Mouse (Mus musculus): ENCODE results near the gene Schip1. TPM values are rescaled to one million over a fixed set of nuclear protein-coding genes. Genes with fewer than 3 reads are reported as not detected.

Schip1 gene
- polyA plus RNA-seq, 1 experiment from 2014 or later: 33.2 TPM

- no peaks in the 10 kb centered on the region for H3K36me3 ChIP-seq (ENCODE audit: control insufficient read depth, insufficient read depth, low read length)
- peak; percentile 77 for ATAC-seq (ENCODE audit: insufficient read depth, low FRiP score)
- peaks cover 11% of the 10 kb centered on the region; the same call in 1 of the 2 replicates for H3K4me1 ChIP-seq (ENCODE audit: control insufficient read depth, insufficient read depth, low read length)
- peak overlapping the region; percentile 88 for H3K9ac ChIP-seq (ENCODE audit: low read length)
- H3K4me2 ChIP-seq (ENCODE audit: low read depth, low read length): peak overlapping the region; percentile 93
- WGBS: 2% methylated on average over 12 of the region's 12 CpGs
- peak overlapping the region; percentile 95 for H3K27ac ChIP-seq (ENCODE audit: low read length)
- H3K27me3 ChIP-seq (ENCODE audit: control insufficient read depth, insufficient read depth, low read length): no peaks in the 10 kb centered on the region
- H3K9me3 ChIP-seq (replicated peaks; ENCODE audit: control insufficient read depth, low read length): no peaks in the 10 kb centered on the region
- H3K4me3 ChIP-seq (replicated peaks; ENCODE audit: low read length): peak overlapping the region; percentile 79
Measured at GRCm38 (mm10) chr3:68493170-68493585, 428.6 kb downstream of the Schip1 start.

- H3K4me2 ChIP-seq (ENCODE audit: low read depth, low read length): peak overlapping the region; percentile 93
- H3K4me3 ChIP-seq (replicated peaks; ENCODE audit: low read length): peak overlapping the region; percentile 79
- peak; percentile 79 for ATAC-seq (ENCODE audit: insufficient read depth, low FRiP score)
- peak overlapping the region; percentile 88 for H3K9ac ChIP-seq (ENCODE audit: low read length)
- peaks cover 11% of the 10 kb centered on the region; the same call in 1 of the 2 replicates for H3K4me1 ChIP-seq (ENCODE audit: control insufficient read depth, insufficient read depth, low read length)
- no peaks in the 10 kb centered on the region for H3K9me3 ChIP-seq (replicated peaks; ENCODE audit: control insufficient read depth, low read length)
- WGBS: under 1% methylated on average over 66 of the region's 70 CpGs
- H3K36me3 ChIP-seq (ENCODE audit: control insufficient read depth, insufficient read depth, low read length): no peaks in the 10 kb centered on the region
- H3K27ac ChIP-seq (ENCODE audit: low read length): peak overlapping the region; percentile 95
- no peaks in the 10 kb centered on the region for H3K27me3 ChIP-seq (ENCODE audit: control insufficient read depth, insufficient read depth, low read length)
Measured at GRCm38 (mm10) chr3:68493586-68494295, 429.1 kb downstream of the Schip1 start.

- peak overlapping the region; percentile 93 for H3K4me2 ChIP-seq (ENCODE audit: low read depth, low read length)
- ATAC-seq (ENCODE audit: insufficient read depth, low FRiP score): peak; percentile 9
- H3K9me3 ChIP-seq (replicated peaks; ENCODE audit: control insufficient read depth, low read length): no peaks in the 10 kb centered on the region
- H3K36me3 ChIP-seq (ENCODE audit: control insufficient read depth, insufficient read depth, low read length): no peaks in the 10 kb centered on the region
- H3K4me1 ChIP-seq (ENCODE audit: control insufficient read depth, insufficient read depth, low read length): peaks cover 11% of the 10 kb centered on the region; the same call in 1 of the 2 replicates
- no peaks in the 10 kb centered on the region for H3K27me3 ChIP-seq (ENCODE audit: control insufficient read depth, insufficient read depth, low read length)
- peak overlapping the region; percentile 95 for H3K27ac ChIP-seq (ENCODE audit: low read length)
- H3K4me3 ChIP-seq (replicated peaks; ENCODE audit: low read length): peak overlapping the region; percentile 79
- H3K9ac ChIP-seq (ENCODE audit: low read length): peak overlapping the region; percentile 88
- WGBS: under 1% methylated on average over 68 of the region's 68 CpGs
Measured at GRCm38 (mm10) chr3:68494296-68495095, 429.9 kb downstream of the Schip1 start.

GRCm38 (mm10) chr3:68495096-68495735 lies 430.6 kb downstream of the Schip1 start:
- peak; percentile 17; the same call in 1 of the 2 replicates for ATAC-seq (ENCODE audit: insufficient read depth, low FRiP score)
- no peaks in the 10 kb centered on the region for H3K9me3 ChIP-seq (replicated peaks; ENCODE audit: control insufficient read depth, low read length)
- no peaks in the 10 kb centered on the region for H3K27me3 ChIP-seq (ENCODE audit: control insufficient read depth, insufficient read depth, low read length)
- H3K36me3 ChIP-seq (ENCODE audit: control insufficient read depth, insufficient read depth, low read length): no peaks in the 10 kb centered on the region
- peak overlapping the region; percentile 79 for H3K4me3 ChIP-seq (replicated peaks; ENCODE audit: low read length)
- H3K27ac ChIP-seq (ENCODE audit: low read length): peak overlapping the region; percentile 95
- peaks cover 11% of the 10 kb centered on the region; the same call in 1 of the 2 replicates for H3K4me1 ChIP-seq (ENCODE audit: control insufficient read depth, insufficient read depth, low read length)
- H3K9ac ChIP-seq (ENCODE audit: low read length): peak overlapping the region; percentile 88
- H3K4me2 ChIP-seq (ENCODE audit: low read depth, low read length): peak overlapping the region; percentile 93
- under 1% methylated on average over 37 of the region's 38 CpGs for WGBS

GRCm38 (mm10) chr3:68495736-68496242 lies 431.2 kb downstream of the Schip1 start:
- Histone ChIP-seq H3K4me1 (ENCODE audit: control insufficient read depth, insufficient read depth, low read length) (peaks cover 11% of the 10 kb centered on the region; the same call in 1 of the 2 replicates), H3K36me3 (ENCODE audit: control insufficient read depth, insufficient read depth, low read length) (no peaks in the 10 kb centered on the region), H3K4me2 (ENCODE audit: low read depth, low read length) (peak overlapping the region; percentile 93), H3K9ac (ENCODE audit: low read length) (peak overlapping the region; percentile 88), H3K27ac (ENCODE audit: low read length) (peak overlapping the region; percentile 95), H3K27me3 (ENCODE audit: control insufficient read depth, insufficient read depth, low read length) (no peaks in the 10 kb centered on the region), H3K4me3 (replicated peaks; ENCODE audit: low read length) (peak overlapping the region; percentile 79), H3K9me3 (replicated peaks; ENCODE audit: control insufficient read depth, low read length) (no peaks in the 10 kb centered on the region)
- WGBS: 8% methylated on average over 9 of the region's 9 CpGs
- no peak for ATAC-seq (ENCODE audit: insufficient read depth, low FRiP score)

- 51% methylated on average over 6 of the region's 6 CpGs for WGBS
- H3K4me1 ChIP-seq (ENCODE audit: control insufficient read depth, insufficient read depth, low read length): peaks cover 11% of the 10 kb centered on the region; the same call in 1 of the 2 replicates
- H3K4me2 ChIP-seq (ENCODE audit: low read depth, low read length): peak overlapping the region; percentile 93; the same call in 1 of the 2 replicates
- no peak overlapping the region for H3K9ac ChIP-seq (ENCODE audit: low read length)
- ATAC-seq (ENCODE audit: insufficient read depth, low FRiP score): no peak
- H3K9me3 ChIP-seq (replicated peaks; ENCODE audit: control insufficient read depth, low read length): no peaks in the 10 kb centered on the region
- no peak overlapping the region for H3K27ac ChIP-seq (ENCODE audit: low read length)
- peak overlapping the region; percentile 79; the same call in 1 of the 2 replicates for H3K4me3 ChIP-seq (replicated peaks; ENCODE audit: low read length)
- H3K36me3 ChIP-seq (ENCODE audit: control insufficient read depth, insufficient read depth, low read length): no peaks in the 10 kb centered on the region
- no peaks in the 10 kb centered on the region for H3K27me3 ChIP-seq (ENCODE audit: control insufficient read depth, insufficient read depth, low read length)
Measured at GRCm38 (mm10) chr3:68496513-68496912, 431.9 kb downstream of the Schip1 start.

GRCm38 (mm10) chr3:68499532-68500152 lies 435.0 kb downstream of the Schip1 start:
- Histone ChIP-seq H3K4me2 (ENCODE audit: low read depth, low read length) (no peak overlapping the region), H3K4me1 (ENCODE audit: control insufficient read depth, insufficient read depth, low read length) (peaks cover 11% of the 10 kb centered on the region; the same call in 1 of the 2 replicates), H3K9ac (ENCODE audit: low read length) (no peak overlapping the region), H3K9me3 (replicated peaks; ENCODE audit: control insufficient read depth, low read length) (no peaks in the 10 kb centered on the region), H3K4me3 (replicated peaks; ENCODE audit: low read length) (no peak overlapping the region), H3K36me3 (ENCODE audit: control insufficient read depth, insufficient read depth, low read length) (no peaks in the 10 kb centered on the region), H3K27me3 (ENCODE audit: control insufficient read depth, insufficient read depth, low read length) (no peaks in the 10 kb centered on the region), H3K27ac (ENCODE audit: low read length) (no peak overlapping the region)
- 78% methylated on average over 6 of the region's 6 CpGs for WGBS
- ATAC-seq (ENCODE audit: insufficient read depth, low FRiP score): no peak

GRCm38 (mm10) chr3:68504838-68505237 lies 440.2 kb downstream of the Schip1 start:
- 72% methylated on average over 3 of the region's 3 CpGs for WGBS
- no peak overlapping the region for H3K27ac ChIP-seq (ENCODE audit: low read length)
- no peaks in the 10 kb centered on the region for H3K36me3 ChIP-seq (ENCODE audit: control insufficient read depth, insufficient read depth, low read length)
- no peak overlapping the region for H3K4me3 ChIP-seq (replicated peaks; ENCODE audit: low read length)
- H3K9me3 ChIP-seq (replicated peaks; ENCODE audit: control insufficient read depth, low read length): no peaks in the 10 kb centered on the region
- peaks cover 6% of the 10 kb centered on the region for H3K4me1 ChIP-seq (ENCODE audit: control insufficient read depth, insufficient read depth, low read length)
- no peak overlapping the region for H3K4me2 ChIP-seq (ENCODE audit: low read depth, low read length)
- no peaks in the 10 kb centered on the region for H3K27me3 ChIP-seq (ENCODE audit: control insufficient read depth, insufficient read depth, low read length)
- H3K9ac ChIP-seq (ENCODE audit: low read length): no peak overlapping the region
- ATAC-seq (ENCODE audit: insufficient read depth, low FRiP score): no peak

All from stomach, embryonic 16.5 days (tissue).